Mouse (Mus musculus) lung, postnatal 0 days (tissue): ENCODE measurements around the gene Kcnd3.

ENCODE experiments used
- CTCF ChIP-seq: IDR thresholded peaks from 2 replicates; pipeline ENCODE4 v1.5.1; 2016; ENCODE audit warnings: antibody characterized with exemption, mild to moderate bottlenecking
- EP300 ChIP-seq: IDR thresholded peaks from 2 replicates; pipeline ENCODE4 v1.6.1; 2016; ENCODE audit warnings: antibody characterized with exemption, mild to moderate bottlenecking, control low read depth

- TF ChIP-seq CTCF (no peak), EP300 (no peak)
Measured at GRCm38 (mm10) chr3:105670801-105671200, 218.7 kb downstream of the Kcnd3 start.
